Mouse (Mus musculus) limb, embryonic 11.5 days (tissue): ENCODE results near the gene Ovca2. TPM values are rescaled to one million over a fixed set of nuclear protein-coding genes. Genes with fewer than 3 reads are reported as not detected.

ENCODE experiments used
- ATAC-seq: fragments of 200-750 bp; cut with Nextera tagmentation; 2 replicates; pipeline ENCODE4 v1.8.0; 2017; ENCODE audit warnings: low read depth; ENCODE audit not compliant: insufficient number of reproducible peaks, low FRiP score, low TSS enrichment
- DNase-seq: peaks from one replicate; pipeline ENCODE4 v3.0.0-alpha.2; 2015; ENCODE audit warnings: low spot score
- H3K27ac ChIP-seq: fragments of 300-500 bp; sonication (generic); replicated peaks from 2 replicates; pipeline ENCODE4 v1.5.1; 2014; ENCODE audit warnings: low read depth, mild to moderate bottlenecking, low read length
- H3K27me3 ChIP-seq: fragments of 300-500 bp; sonication (generic); 2 replicates; pipeline ENCODE4 v1.6.1; 2014; ENCODE audit warnings: mild to moderate bottlenecking, low read length, mixed read lengths; ENCODE audit not compliant: control insufficient read depth, insufficient read depth
- H3K36me3 ChIP-seq: fragments of 300-500 bp; sonication (generic); 2 replicates; pipeline ENCODE4 v1.6.1; 2014; ENCODE audit warnings: mild to moderate bottlenecking, low read length, moderate library complexity, mixed read lengths; ENCODE audit not compliant: control insufficient read depth, insufficient read depth
- H3K4me1 ChIP-seq: fragments of 300-500 bp; sonication (generic); 2 replicates; pipeline ENCODE4 v1.6.1; 2014; ENCODE audit warnings: low read length, mixed read lengths; ENCODE audit not compliant: control insufficient read depth, insufficient read depth
- H3K4me2 ChIP-seq: fragments of 300-500 bp; sonication (generic); 2 replicates; pipeline ENCODE4 v1.6.1; 2014; ENCODE audit warnings: low read depth, mild to moderate bottlenecking, moderate library complexity; ENCODE audit not compliant: severe bottlenecking
- H3K4me3 ChIP-seq: fragments of 300-500 bp; sonication (generic); 2 replicates; pipeline ENCODE4 v1.5.1; 2014; ENCODE audit warnings: low read depth, low read length
- H3K9ac ChIP-seq: fragments of 300-500 bp; sonication (generic); 2 replicates; pipeline ENCODE4 v1.6.1; 2014; ENCODE audit warnings: mild to moderate bottlenecking, low read length
- H3K9me3 ChIP-seq: fragments of 300-500 bp; sonication (generic); 2 replicates; pipeline ENCODE4 v1.6.1; 2016; ENCODE audit warnings: low read length; ENCODE audit not compliant: control insufficient read depth
- WGBS: fragments of 180-500 bp; shearing (Covaris S2); extraction: QIAGEN DNeasy Blood & Tissue Kit; methylation state at CpG from one replicate; pipeline ENCODE4 v1.1.7; 2014; 5-methylcytosine and 5-hydroxymethylcytosine counted together
- polyA plus RNA-seq: library from polyadenylated mRNA; unstranded; fragments of >200 nt; fragmentation: Nextera tagmentation; extraction: Ambion mirVana; gene quantifications from 2 replicates; pipeline ENCODE4 v1.2.1, GENCODE M21; 2014

Gene Ovca2
- polyA plus RNA-seq, 1 experiment from 2014 or later, result 38.2 TPM

DNA sequence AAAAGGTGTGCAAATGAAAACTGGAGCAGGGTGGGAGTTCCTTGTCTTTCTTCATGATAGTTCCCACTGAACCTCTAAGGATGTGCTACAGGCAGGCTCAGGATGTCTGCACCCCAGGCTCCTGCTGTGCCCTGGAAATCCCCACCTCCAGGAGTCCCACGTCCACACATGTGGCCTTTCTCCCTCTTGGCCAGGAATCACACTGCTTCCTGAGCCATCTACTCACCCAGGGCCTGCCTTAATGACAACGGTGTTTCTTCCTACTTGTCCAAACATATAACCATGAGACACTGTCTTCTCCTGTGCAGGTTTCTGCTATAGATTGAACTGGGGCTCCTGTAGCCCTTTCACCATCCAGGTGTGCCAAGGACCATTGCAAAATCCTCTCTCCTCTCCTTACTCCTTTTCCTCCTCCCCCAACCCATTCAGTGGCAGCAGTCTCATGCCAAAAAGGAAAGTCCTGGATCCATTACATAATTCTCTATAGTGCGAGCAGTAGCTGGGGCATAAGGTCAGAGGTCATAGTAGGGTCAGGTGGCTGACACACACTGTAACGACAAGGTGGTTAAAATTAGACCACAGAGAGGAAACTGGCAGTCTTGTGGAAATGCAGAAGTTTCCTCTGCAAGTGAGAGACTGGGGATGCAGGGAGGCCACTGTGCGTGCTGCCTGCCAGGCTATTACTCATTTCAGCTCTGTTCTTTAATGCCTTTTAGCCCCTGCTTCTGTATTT lies 41.8 kb downstream of the Ovca2 start:
- peaks cover 70% of the 10 kb centered on the region for H3K4me1 ChIP-seq
- 33% methylated on average over 5 of the region's 5 CpGs for WGBS
- no peaks in the 10 kb centered on the region for H3K27me3 ChIP-seq
- no peaks in the 10 kb centered on the region for H3K9me3 ChIP-seq
- peak; percentile 43 for DNase-seq
- no peaks in the 10 kb centered on the region for H3K36me3 ChIP-seq
- no peak overlapping the region for H3K4me3 ChIP-seq
- no peak overlapping the region for H3K4me2 ChIP-seq
- no peak for ATAC-seq
- H3K9ac ChIP-seq, result no peak overlapping the region
- no peak overlapping the region for H3K27ac ChIP-seq

- ATAC-seq, result no peak
- DNase-seq, result no peak
- Histone ChIP-seq H3K4me1 (peaks cover 55% of the 10 kb centered on the region), H3K4me2 (no peak overlapping the region), H3K27ac (no peak overlapping the region), H3K4me3 (no peak overlapping the region), H3K27me3 (no peaks in the 10 kb centered on the region), H3K36me3 (no peaks in the 10 kb centered on the region), H3K9ac (no peak overlapping the region), H3K9me3 (no peaks in the 10 kb centered on the region)
- 91% methylated on average over 4 of the region's 4 CpGs for WGBS
Measured at GRCm38 (mm10) chr11:75135358-75135757, 43.3 kb downstream of the Ovca2 start.

DNA sequence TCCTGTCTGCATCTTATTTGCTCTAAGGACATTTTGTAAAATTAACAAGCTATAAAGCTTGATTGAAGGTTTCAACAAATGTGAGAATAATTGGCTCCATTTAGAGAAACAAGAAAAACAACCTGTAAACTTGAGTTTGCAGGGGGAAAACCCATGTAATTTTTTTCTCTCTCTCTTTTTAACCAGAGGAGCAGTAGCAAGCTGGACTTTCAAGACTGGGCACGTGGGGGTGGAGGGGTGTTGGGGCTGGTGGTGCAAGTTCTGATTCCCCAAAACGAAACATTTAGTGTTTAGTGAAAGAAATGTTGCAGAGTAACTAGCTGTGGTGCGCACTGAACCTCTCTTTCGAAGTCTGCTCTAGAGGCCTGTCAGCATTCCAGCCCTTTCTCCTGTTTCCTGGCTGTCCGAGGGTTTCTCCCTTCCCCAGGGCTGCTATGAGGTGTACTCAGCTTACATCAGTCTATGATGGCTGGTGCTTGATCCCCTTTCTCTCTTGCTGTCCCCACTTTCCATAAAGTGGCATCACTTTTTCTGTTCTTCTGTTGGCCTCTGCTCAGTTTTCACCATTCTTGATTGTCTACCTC lies 44.1 kb downstream of the Ovca2 start:
- Histone ChIP-seq H3K27me3 (no peaks in the 10 kb centered on the region), H3K4me3 (no peak overlapping the region), H3K27ac (0 out of 2 replicates have a peak overlapping the region, but pooled peaks have one; percentile 10), H3K4me2 (no peak overlapping the region), H3K9me3 (no peaks in the 10 kb centered on the region), H3K9ac (no peak overlapping the region), H3K4me1 (peaks cover 48% of the 10 kb centered on the region), H3K36me3 (no peaks in the 10 kb centered on the region)
- ATAC-seq (no peak), DNase-seq (no peak)
- WGBS, result 52% methylated on average over 5 of the region's 5 CpGs

DNA sequence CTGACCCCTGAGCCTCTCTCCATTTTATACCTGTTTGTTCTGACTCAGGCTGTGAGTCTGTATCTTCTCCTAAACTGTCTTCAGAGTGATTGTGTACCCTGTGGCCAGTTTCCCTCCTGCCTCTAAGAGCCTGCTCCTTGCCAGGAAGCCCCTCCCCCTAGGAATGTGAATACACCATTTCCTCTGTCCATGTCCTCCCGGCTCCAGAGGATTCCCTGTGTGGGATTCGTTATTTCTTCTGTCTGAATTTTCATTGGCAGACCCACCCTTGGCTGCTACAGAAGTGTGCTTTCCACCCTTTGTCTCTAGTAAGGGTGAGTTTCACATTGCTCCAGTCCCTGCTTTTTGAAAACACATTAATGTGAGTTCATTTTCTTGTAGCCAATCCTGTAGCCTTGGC lies 44.7 kb downstream of the Ovca2 start:
- no peak overlapping the region for H3K4me3 ChIP-seq
- H3K4me1 ChIP-seq, result peaks cover 42% of the 10 kb centered on the region
- WGBS, result 8% methylated on average over 2 of the region's 2 CpGs
- ATAC-seq (no peak), DNase-seq (peak; percentile 44)
- no peaks in the 10 kb centered on the region for H3K27me3 ChIP-seq
- H3K27ac ChIP-seq, result no peak overlapping the region
- no peaks in the 10 kb centered on the region for H3K36me3 ChIP-seq
- no peak overlapping the region for H3K4me2 ChIP-seq
- H3K9ac ChIP-seq, result no peak overlapping the region
- H3K9me3 ChIP-seq, result no peaks in the 10 kb centered on the region

- no peak overlapping the region for H3K4me3 ChIP-seq
- DNase-seq, result no peak
- H3K27ac ChIP-seq, result no peak overlapping the region; the same call in 1 of the 2 replicates
- H3K27me3 ChIP-seq, result no peaks in the 10 kb centered on the region
- H3K9me3 ChIP-seq, result no peaks in the 10 kb centered on the region
- no peak for ATAC-seq
- H3K36me3 ChIP-seq, result no peaks in the 10 kb centered on the region
- peaks cover 38% of the 10 kb centered on the region for H3K4me1 ChIP-seq
- 91% methylated on average over 5 of the region's 5 CpGs for WGBS
- no peak overlapping the region for H3K9ac ChIP-seq
- H3K4me2 ChIP-seq, result no peak overlapping the region
Measured at GRCm38 (mm10) chr11:75133391-75133790, 45.2 kb downstream of the Ovca2 start.

DNA sequence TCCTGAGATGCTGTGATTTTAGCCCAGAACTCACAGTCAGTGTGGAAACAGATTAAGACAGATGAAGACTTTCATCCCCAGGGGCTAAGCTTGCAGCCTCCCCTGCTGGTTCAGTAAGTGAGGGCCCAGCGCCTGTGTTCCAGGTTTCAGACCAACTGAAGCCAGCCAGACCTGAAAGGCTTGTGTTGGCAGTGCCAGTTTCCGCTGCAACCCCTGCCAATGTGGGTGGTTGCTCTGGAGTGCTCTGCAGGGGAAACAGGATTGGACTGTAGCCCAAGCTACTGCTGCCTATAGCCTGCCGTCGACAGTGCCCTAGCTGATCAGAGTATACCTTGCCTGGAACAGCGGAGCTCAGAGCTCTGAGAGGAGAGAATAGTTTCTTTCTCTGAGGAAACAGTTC lies 46.4 kb downstream of the Ovca2 start:
- DNase-seq, result no peak
- 90% methylated on average over 5 of the region's 5 CpGs for whole genome bisulfite sequencing
- no peaks in the 10 kb centered on the region for H3K36me3 ChIP-seq

DNA sequence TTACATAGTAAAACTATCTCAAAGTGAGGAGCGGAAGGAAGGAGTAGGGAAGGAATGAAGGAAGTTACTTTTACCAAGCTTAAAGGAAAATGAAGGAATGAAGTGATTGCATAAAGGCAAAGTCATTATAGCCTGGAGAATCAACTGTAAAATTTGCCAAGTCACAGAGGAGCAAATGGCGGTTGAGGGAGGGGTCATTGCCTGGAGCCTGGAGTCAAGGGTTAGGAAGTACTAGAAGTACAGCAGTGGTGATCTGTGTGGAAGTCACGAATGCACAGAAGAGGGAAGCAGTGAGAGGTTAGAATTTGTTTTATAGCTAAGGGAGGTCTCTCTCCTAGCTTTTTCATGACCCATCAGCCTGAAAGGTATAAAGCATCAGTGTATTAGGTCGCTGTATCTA lies 47.3 kb downstream of the Ovca2 start:
- DNase-seq, result no peak
- 74% methylated on average over 4 of the region's 4 CpGs for WGBS

More for the DNA sequence above, 46.4 kb downstream of the Ovca2 start:
- Histone ChIP-seq H3K9me3 (no peaks in the 10 kb centered on the region), H3K4me3 (no peak overlapping the region), H3K27me3 (no peaks in the 10 kb centered on the region), H3K4me1 (peaks cover 30% of the 10 kb centered on the region), H3K27ac (no peak overlapping the region), H3K4me2 (no peak overlapping the region), H3K9ac (no peak overlapping the region)
- no peak for ATAC-seq

GRCm38 (mm10) chr11:75129481-75129880 lies 49.2 kb downstream of the Ovca2 start:
- peaks cover 9% of the 10 kb centered on the region for H3K4me1 ChIP-seq
- H3K27me3 ChIP-seq, result no peaks in the 10 kb centered on the region
- no peak overlapping the region for H3K27ac ChIP-seq
- no peak overlapping the region for H3K4me2 ChIP-seq
- 94% methylated on average over 6 of the region's 6 CpGs for WGBS
- no peaks in the 10 kb centered on the region for H3K9me3 ChIP-seq
- no peak overlapping the region for H3K4me3 ChIP-seq
- DNase-seq (no peak), ATAC-seq (no peak)
- H3K9ac ChIP-seq, result no peak overlapping the region
- H3K36me3 ChIP-seq, result no peaks in the 10 kb centered on the region

More for the DNA sequence above, 47.3 kb downstream of the Ovca2 start:
- Histone ChIP-seq H3K27me3 (no peaks in the 10 kb centered on the region), H3K4me2 (no peak overlapping the region), H3K27ac (no peak overlapping the region), H3K4me1 (peaks cover 22% of the 10 kb centered on the region), H3K9ac (no peak overlapping the region), H3K36me3 (no peaks in the 10 kb centered on the region), H3K9me3 (no peaks in the 10 kb centered on the region), H3K4me3 (no peak overlapping the region)
- no peak for ATAC-seq
